Mouse (Mus musculus) CH12.LX (cell line): Measurements from ENCODE around the gene Zkscan4. TPM values are rescaled to one million over a fixed set of nuclear protein-coding genes. Genes with fewer than 3 reads are reported as not detected.
"Not testable (repeated sequence)": the region's sequence is repeated elsewhere in the genome, so short reads cannot be mapped to it uniquely, and the experiment has no call there.

Source experiments
- DNase-seq: peaks from one replicate; pipeline ENCODE4 v3.0.0-alpha.2; 2013; ENCODE audit errors: extremely low read depth
- H3K27ac ChIP-seq: 2 replicates; pipeline ENCODE4 v1.5.1; 2012; ENCODE audit warnings: low read depth, mild to moderate bottlenecking, control low read depth, moderate library complexity; ENCODE audit not compliant: insufficient read depth
- H3K27me3 ChIP-seq: replicated peaks from 2 replicates; pipeline ENCODE3; 2012; ENCODE audit warnings: inconsistent platforms
- H3K36me3 ChIP-seq, 2 experiments: replicated peaks in 1 of 2; 2 replicates each; pipeline versions ENCODE3 to v1.6.1; 2012; ENCODE audit warnings: inconsistent platforms in 1 of 2, low read length in 1 of 2, mild to moderate bottlenecking in 1 of 2, mixed read lengths in 1 of 2, moderate library complexity in 1 of 2; ENCODE audit not compliant: control insufficient read depth in 1 of 2, insufficient read depth in 1 of 2
- H3K4me1 ChIP-seq, 2 experiments: 2 replicates each; pipeline ENCODE4 v1.6.1; 2012; ENCODE audit warnings: inconsistent platforms in 1 of 2, moderate library complexity in 1 of 2; ENCODE audit not compliant: insufficient read depth in 2 of 2, control insufficient read depth in 1 of 2
- H3K4me2 ChIP-seq: 2 replicates; pipeline ENCODE4 v1.6.1; 2012; ENCODE audit warnings: low read depth, mild to moderate bottlenecking, control low read depth; ENCODE audit not compliant: poor library complexity, insufficient read depth, severe bottlenecking
- H3K4me3 ChIP-seq, 3 experiments: fragments of 150-350 bp in 1 of 3; sonication (generic) in 1 of 3; replicated peaks in 1 of 3; 2 replicates each; pipeline versions ENCODE3 to v1.5.1; 2011 to 2012; ENCODE audit warnings: low read depth in 2 of 3, low read length in 2 of 3, mild to moderate bottlenecking in 2 of 3, moderate library complexity in 2 of 3, control low read depth in 1 of 3, improper control_type of control experiment in 1 of 3, inconsistent platforms in 1 of 3, mixed read lengths in 1 of 3; ENCODE audit not compliant: poor library complexity in 1 of 3
- H3K79me2 ChIP-seq: replicated peaks from 2 replicates; pipeline ENCODE4 v1.6.1; 2012; ENCODE audit warnings: mild to moderate bottlenecking, moderate library complexity; ENCODE audit not compliant: control insufficient read depth, poor library complexity, insufficient read depth, severe bottlenecking; ENCODE audit errors: extremely low read depth
- H3K9ac ChIP-seq: 2 replicates; pipeline ENCODE4 v1.6.1; 2012; ENCODE audit warnings: low read depth, mild to moderate bottlenecking, control low read depth, moderate library complexity; ENCODE audit not compliant: insufficient read depth
- H3K9me3 ChIP-seq: replicated peaks from 2 replicates; pipeline ENCODE3; 2012; ENCODE audit warnings: low read length, inconsistent platforms, mixed read lengths
- CHD2 ChIP-seq: IDR thresholded peaks from 2 replicates; pipeline ENCODE4 v1.6.1; 2011; ENCODE audit warnings: low read length, improper control_type of control experiment
- E2F4 ChIP-seq: IDR thresholded peaks from 2 replicates; pipeline ENCODE4 v1.6.1; 2011; ENCODE audit warnings: low read depth, low read length, improper control_type of control experiment; ENCODE audit not compliant: insufficient replicate concordance
- ELF1 ChIP-seq: IDR thresholded peaks from 2 replicates; pipeline ENCODE4 v1.6.1; 2014; ENCODE audit warnings: low read depth, mild to moderate bottlenecking, inconsistent platforms, low read length, improper control_type of control experiment
- GABPA ChIP-seq: IDR thresholded peaks from 2 replicates; pipeline ENCODE4 v1.6.1; 2012; ENCODE audit warnings: low read depth, low read length, improper control_type of control experiment, inconsistent platforms; ENCODE audit not compliant: insufficient replicate concordance
- JUND ChIP-seq: conservative IDR thresholded peaks from 2 replicates; pipeline ENCODE4 v1.6.1; 2011; ENCODE audit warnings: low read depth, low read length, improper control_type of control experiment
- KAT2A ChIP-seq: IDR thresholded peaks from 2 replicates; pipeline ENCODE4 v1.6.1; 2012; ENCODE audit warnings: low read length, improper control_type of control experiment, inconsistent platforms; ENCODE audit not compliant: insufficient replicate concordance
- MAFK ChIP-seq: IDR thresholded peaks from 2 replicates; pipeline ENCODE4 v1.6.1; 2011; ENCODE audit warnings: low read length, improper control_type of control experiment; ENCODE audit not compliant: insufficient replicate concordance
- MXI1 ChIP-seq: IDR thresholded peaks from 2 replicates; pipeline ENCODE4 v1.6.1; 2011; ENCODE audit warnings: mild to moderate bottlenecking, low read depth, low read length, improper control_type of control experiment
- RAD21 ChIP-seq: IDR thresholded peaks from 2 replicates; pipeline ENCODE4 v1.6.1; 2011; ENCODE audit warnings: low read depth, mild to moderate bottlenecking, low read length, improper control_type of control experiment, moderate library complexity
- SIN3A ChIP-seq: IDR thresholded peaks from 2 replicates; pipeline ENCODE4 v1.6.1; 2012; ENCODE audit warnings: low read length, improper control_type of control experiment, inconsistent platforms
- SMC3 ChIP-seq: IDR thresholded peaks from 2 replicates; pipeline ENCODE4 v1.6.1; 2011; ENCODE audit warnings: low read depth, low read length, improper control_type of control experiment
- TBP ChIP-seq: conservative IDR thresholded peaks from 2 replicates; pipeline ENCODE4 v1.6.1; 2011; ENCODE audit warnings: low read depth, low read length, improper control_type of control experiment
- ZNF384 ChIP-seq: IDR thresholded peaks from 2 replicates; pipeline ENCODE4 v1.6.1; 2012; ENCODE audit warnings: low read depth, low read length, improper control_type of control experiment, inconsistent platforms
- dilution Hi-C: fragments of 300-500 bp; cut with MboI; formaldehyde crosslinking; loops from 2 replicates; pipeline ENCODE4 v1.14.3; 2020; ENCODE audit warnings: low sequenced_read_pairs; ENCODE audit not compliant: extremely low pct_unique_long_range_greater_than_20kb, extremely low pct_ligation_motif_present
- in situ Hi-C: fragments of 300-500 bp; cut with MboI; formaldehyde crosslinking; loops from 3 replicates; pipeline ENCODE4 v1.14.3; 2019; ENCODE audit warnings: low sequenced_read_pairs, low pct_ligation_motif_present, low pct_unique_long_range_greater_than_20kb, mixed read lengths
- polyA plus RNA-seq: library from polyadenylated mRNA; unstranded; fragments of >175 nt; gene quantifications from 2 replicates; pipeline ENCODE4 v1.2.1, GENCODE M21; 2012; ENCODE audit warnings: low read depth; ENCODE audit not compliant: insufficient read length
- total RNA-seq, 2 experiments: library from RNA; depleted of rRNA; stranded (reverse); fragments of 300-350 nt in 1 of 2; fragments of >200 nt in 1 of 2; gene quantifications; 2 replicates each; pipeline ENCODE4 v1.2.3; 2012 to 2014

Gene Zkscan4
- total and polyA plus RNA-seq, 3 experiments = not detected

DNA sequence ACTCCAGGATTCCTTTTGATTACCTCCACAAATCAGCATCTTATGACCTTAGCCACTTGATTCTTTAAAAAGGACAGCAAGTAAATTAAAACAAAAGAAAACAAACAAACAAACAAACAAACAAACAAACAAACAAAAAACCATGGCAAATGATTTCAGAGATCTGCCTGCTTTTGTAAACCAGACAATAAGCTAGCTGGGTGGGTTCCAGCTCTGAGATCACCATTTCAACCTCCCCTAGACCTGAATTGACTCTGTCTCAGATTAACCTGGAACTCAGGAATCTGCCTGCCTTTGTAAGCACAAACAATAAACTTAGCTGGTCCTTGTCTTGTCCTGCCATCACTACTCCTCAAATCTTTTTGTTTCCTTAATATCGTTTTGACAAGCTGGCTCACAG lies 8.2 kb downstream of the Zkscan4 start:
- H3K9me3 ChIP-seq = peaks cover 3% of the 10 kb centered on the region
- no peaks in the 10 kb centered on the region for H3K4me1 ChIP-seq
- no peaks in the 10 kb centered on the region for H3K27me3 ChIP-seq
- no peaks in the 10 kb centered on the region for H3K79me2 ChIP-seq
- H3K9ac ChIP-seq = no peak overlapping the region
- no peaks in the 10 kb centered on the region for H3K36me3 ChIP-seq
- H3K4me2 ChIP-seq = no peak overlapping the region
- DNase-seq = no peak
- no peak overlapping the region for H3K27ac ChIP-seq
- dilution Hi-C loops = no loop called here
- in situ Hi-C loops = no loop called here
- H3K4me3 ChIP-seq = no peak overlapping the region
- no peak for TF ChIP-seq ELF1

DNA sequence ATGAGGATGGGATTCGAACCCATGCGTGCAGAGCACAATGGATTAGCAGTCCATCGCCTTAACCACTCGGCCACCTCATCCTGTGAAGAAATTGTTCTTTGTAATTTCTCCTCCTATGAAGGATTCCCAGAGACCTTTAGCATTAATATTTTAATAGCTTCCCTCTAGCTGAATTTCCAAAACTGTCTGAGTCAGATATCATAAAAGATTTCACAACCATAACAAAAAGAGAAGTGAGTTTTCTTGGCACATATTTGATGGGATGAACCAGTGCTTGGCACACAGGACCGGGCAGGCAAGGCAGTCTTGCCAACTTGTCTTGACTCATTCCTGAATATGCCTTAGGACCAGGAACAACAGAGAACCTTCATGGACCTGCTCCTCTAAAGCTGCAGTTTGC lies 14.1 kb downstream of the Zkscan4 start:
- no peaks in the 10 kb centered on the region for H3K4me1 ChIP-seq
- H3K4me3 ChIP-seq = no peak overlapping the region
- TF ChIP-seq GABPA (no peak), CHD2 (no peak), MAFK (0 out of 2 replicates have a peak, but pooled peaks have one; percentile 18), JUND (no peak), SMC3 (no peak), ZNF384 (no peak), RAD21 (no peak), TBP (peak; percentile 97), ELF1 (0 out of 2 replicates have a peak, but pooled peaks have one; percentile 9), KAT2A (no peak)
- dilution Hi-C loops (no loop called here), in situ Hi-C loops (no loop called here)
- no peak overlapping the region for H3K4me2 ChIP-seq
- H3K27ac ChIP-seq = no peak overlapping the region
- no peaks in the 10 kb centered on the region for H3K27me3 ChIP-seq
- no peaks in the 10 kb centered on the region for H3K36me3 ChIP-seq
- H3K9ac ChIP-seq = no peak overlapping the region
- peaks cover under 1% of the 10 kb centered on the region for H3K9me3 ChIP-seq
- H3K79me2 ChIP-seq = no peaks in the 10 kb centered on the region
- DNase-seq = no peak

DNA sequence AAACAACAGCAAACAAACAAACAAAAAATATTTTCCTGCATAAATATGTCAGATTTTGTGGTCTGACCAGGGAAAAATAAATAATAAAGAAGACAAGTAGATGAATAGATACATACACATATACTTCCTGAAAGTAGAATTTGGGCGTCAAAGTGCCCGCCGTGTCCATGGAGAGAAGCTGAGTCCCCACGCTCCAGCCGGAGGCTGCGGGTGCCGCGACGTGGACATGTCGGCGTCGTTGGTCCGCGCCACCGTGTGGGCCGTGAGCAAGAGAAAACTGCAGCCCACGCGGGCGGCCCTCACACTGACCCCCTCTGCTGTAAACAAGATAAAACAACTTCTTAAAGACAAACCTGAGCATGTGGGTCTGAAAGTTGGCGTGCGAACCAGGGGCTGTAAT lies 16.4 kb downstream of the Zkscan4 start, which contains the start of gene AK157302:
Gene AK157302 (plus strand): TSS at position 144 of the 400 bp plus-strand sequence.
- Histone ChIP-seq H3K9ac (no peak within 1 kb of the TSS), H3K27me3 (no peaks in the 10 kb centered on the region), H3K36me3 (no peaks in the 10 kb centered on the region), H3K4me2 (no peak within 1 kb of the TSS), H3K79me2 (no peaks in the 10 kb centered on the region), H3K4me1 (no peaks in the 10 kb centered on the region), H3K9me3 (no peaks in the 10 kb centered on the region), H3K27ac (no peak within 1 kb of the TSS), H3K4me3 (no peak within 1 kb of the TSS)
- in situ Hi-C loops = no loop called here
- no peak for DNase-seq
- dilution Hi-C loops = no loop called here
- TF ChIP-seq SIN3A (no peak), ELF1 (no peak), E2F4 (no peak), MXI1 (no peak)

DNA sequence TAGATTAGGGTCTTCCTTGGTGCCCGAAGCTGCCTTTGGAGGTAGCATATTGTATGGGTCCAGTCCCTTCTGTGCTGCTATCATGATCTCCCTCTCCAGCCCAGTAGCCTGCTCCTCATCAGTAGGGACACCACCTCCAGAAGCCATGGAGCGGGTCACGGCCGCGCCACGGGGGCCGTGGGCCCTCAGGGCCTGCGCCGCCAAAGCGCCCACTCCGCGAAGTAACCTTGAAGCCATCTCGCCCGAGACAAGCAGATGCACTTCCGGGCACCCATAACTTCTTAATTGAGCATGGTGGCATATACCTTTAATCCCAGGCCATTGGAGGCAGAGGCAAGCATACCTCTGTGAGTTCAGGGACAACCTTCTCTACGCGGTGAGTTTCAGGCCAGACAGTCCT lies 22.5 kb downstream of the Zkscan4 start, which contains the start of gene Gm11273:
Gene Gm11273 (minus strand): TSS at position 237 of the 400 bp plus-strand sequence.
- DNase-seq, H3K36me3 ChIP-seq, dilution Hi-C loops, H3K9me3 ChIP-seq, H3K27me3 ChIP-seq, H3K9ac ChIP-seq, in situ Hi-C loops, H3K4me2 ChIP-seq, H3K4me1 ChIP-seq, H3K4me3 ChIP-seq, H3K79me2 ChIP-seq, H3K27ac ChIP-seq: not testable (repeated sequence)
